Comparison of ENCODE assay signal across 12 mouse cellular contexts in the genomic region with DNA sequence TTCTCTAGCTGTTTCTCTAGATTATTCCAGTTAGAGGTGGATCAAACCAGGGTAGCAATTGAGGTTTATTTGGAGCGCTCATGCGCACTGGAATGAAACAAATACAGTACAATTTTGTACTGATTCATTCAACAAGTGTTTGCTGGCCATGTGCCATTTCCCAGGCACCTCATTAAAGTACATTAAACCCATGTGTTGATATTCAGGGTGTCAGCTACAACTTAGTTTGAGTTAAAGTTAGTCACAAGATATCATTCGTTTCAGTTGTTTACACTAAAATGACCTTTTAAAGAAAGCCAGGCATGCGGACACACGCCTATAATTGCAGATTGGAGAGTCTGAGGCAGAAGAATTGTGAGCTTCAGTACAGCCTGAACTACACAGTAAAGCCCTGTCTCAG.
DNase-seq lines count a peak whose midpoint lies in the region; ATAC-seq lines count a peak whose summit lies in the region.
"Had no signal": no experiment of that assay in that cellular context is flagged by ENCODE, and none has a peak within 500 bp of the region (broad histone marks: within the 10 kb centered on the region; RNA-seq: fewer than 3 reads in every experiment).

No protein-coding gene starts in this region.

- DNase-seq in forebrain, embryonic 14.5 days (ENCODE audit: low spot score) = peak; percentile 63
- peak; percentile 69 for DNase-seq in urinary bladder, postnatal 14 days (ENCODE audit: low spot score)
- DNase-seq in urinary bladder, postnatal 10 days (ENCODE audit: low spot score) = no peak
- peak; percentile 32 to 45 for DNase-seq in kidney, postnatal 4 days
- no peak for DNase-seq in embryo, embryonic 9.5 days (ENCODE audit: extremely low spot score)
- DNase-seq in cerebellum, adult 18-20 months = no peak
- DNase-seq: heart, adult 18-20 months; right cerebral cortex, postnatal 25 days had no signal

- ATAC-seq in forebrain, embryonic 14.5 days = peak; percentile 32; the same call in 1 of the 2 replicates
- ATAC-seq in forebrain, embryonic 15.5 days (replicated peaks) = no peak
- ATAC-seq: inflammation-experienced regulatory T-cells, adult 6 months had no signal

- no peaks in the 10 kb centered on the region for H3K36me3 ChIP-seq in forebrain, embryonic 14.5 days (ENCODE audit: control insufficient read depth, insufficient read depth, low read length)
- no peaks in the 10 kb centered on the region for H3K36me3 ChIP-seq in forebrain, embryonic 15.5 days

- H3K9me3 ChIP-seq in forebrain, embryonic 14.5 days (replicated peaks; ENCODE audit: control insufficient read depth, low read length) = no peaks in the 10 kb centered on the region
- no peaks in the 10 kb centered on the region for H3K9me3 ChIP-seq in forebrain, embryonic 15.5 days

- 45% methylated on average over 5 of the region's 5 CpGs for WGBS in forebrain, embryonic 14.5 days
- 41% methylated on average over 5 of the region's 5 CpGs for WGBS in forebrain, embryonic 15.5 days

- H3K4me3 ChIP-seq in forebrain, embryonic 14.5 days (ENCODE audit: low read depth, low read length) = no peak overlapping the region
- no peak overlapping the region for H3K4me3 ChIP-seq in forebrain, embryonic 15.5 days
- H3K4me3 ChIP-seq: erythroblast, embryonic 14.5 days had no signal

- no peak overlapping the region for H3K4me2 ChIP-seq in forebrain, embryonic 14.5 days (ENCODE audit: low read length)
- no peak overlapping the region for H3K4me2 ChIP-seq in forebrain, embryonic 15.5 days (replicated peaks)

- H3K27ac ChIP-seq in forebrain, embryonic 14.5 days (ENCODE audit: low read depth, low read length) = no peak overlapping the region
- H3K27ac ChIP-seq in forebrain, embryonic 15.5 days (replicated peaks) = no peak overlapping the region
- H3K27ac ChIP-seq: liver, embryonic 14.5 days had no signal

- H3K4me1 ChIP-seq in forebrain, embryonic 14.5 days (ENCODE audit: control insufficient read depth, insufficient read depth, low read length) = no peaks in the 10 kb centered on the region
- peaks cover 6% of the 10 kb centered on the region; the same call in 1 of the 2 replicates for H3K4me1 ChIP-seq in forebrain, embryonic 15.5 days

- no peak overlapping the region for H3K9ac ChIP-seq in forebrain, embryonic 14.5 days (ENCODE audit: low read length)
- H3K9ac ChIP-seq in forebrain, embryonic 15.5 days (replicated peaks) = no peak overlapping the region
- H3K9ac ChIP-seq: liver, embryonic 14.5 days had no signal

- no peaks in the 10 kb centered on the region for H3K27me3 ChIP-seq in forebrain, embryonic 14.5 days (replicated peaks; ENCODE audit: control insufficient read depth, insufficient read depth, low read length)
- H3K27me3 ChIP-seq in forebrain, embryonic 15.5 days = no peaks in the 10 kb centered on the region

Comparison
In these comparisons a context has a peak if more than half of its experiments do, and no peak if none do; other contexts are left out.
1. DNase-seq: peak in forebrain, embryonic 14.5 days (single experiment), urinary bladder, postnatal 14 days (single experiment) and kidney, postnatal 4 days (2 of 2); none in urinary bladder, postnatal 10 days (single experiment), embryo, embryonic 9.5 days (single experiment) and cerebellum, adult 18-20 months (0 of 2).